Mouse (Mus musculus) gastrocnemius, postnatal 25 days (tissue): ENCODE measurements around the gene Slc39a3. TPM values are rescaled to one million over a fixed set of nuclear protein-coding genes. Genes with fewer than 3 reads are reported as not detected.
"Not testable (repeated sequence)": the region's sequence is repeated elsewhere in the genome, so short reads cannot be mapped to it uniquely, and the experiment has no call there.

Experiments
- DNase-seq: peaks from one replicate; pipeline ENCODE4 v3.0.0; 2022
- total RNA-seq, 2 experiments: library from RNA; stranded (reverse); gene quantifications; 1 replicate in 1 of 2; 2 replicates in 1 of 2; pipeline ENCODE4 v1.2.3; 2021

The Slc39a3 gene
- total RNA-seq, 2 experiments from 2014 or later, result 13.5 to 13.9 TPM

DNA sequence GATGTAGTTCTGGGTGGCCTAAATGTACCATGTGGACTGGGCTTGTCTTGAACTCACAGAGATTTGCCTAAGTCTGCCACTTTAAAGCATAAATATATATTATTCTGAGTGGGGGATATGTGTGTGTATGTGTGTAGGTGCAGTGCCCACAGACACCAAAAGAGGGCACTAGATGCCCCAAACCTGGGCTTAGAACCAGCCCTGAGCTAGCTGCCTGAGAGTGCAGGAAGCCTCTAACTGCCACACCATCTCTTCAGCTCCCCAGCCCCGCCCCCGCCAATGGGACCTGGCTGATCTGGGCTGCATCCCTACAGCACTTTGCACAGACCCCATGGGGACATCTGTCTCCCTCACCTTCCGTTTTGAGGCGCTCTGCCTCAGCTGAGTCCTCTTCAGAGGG lies 13.4 kb upstream of the Slc39a3 start:
- DNase-seq, result no peak

DNA sequence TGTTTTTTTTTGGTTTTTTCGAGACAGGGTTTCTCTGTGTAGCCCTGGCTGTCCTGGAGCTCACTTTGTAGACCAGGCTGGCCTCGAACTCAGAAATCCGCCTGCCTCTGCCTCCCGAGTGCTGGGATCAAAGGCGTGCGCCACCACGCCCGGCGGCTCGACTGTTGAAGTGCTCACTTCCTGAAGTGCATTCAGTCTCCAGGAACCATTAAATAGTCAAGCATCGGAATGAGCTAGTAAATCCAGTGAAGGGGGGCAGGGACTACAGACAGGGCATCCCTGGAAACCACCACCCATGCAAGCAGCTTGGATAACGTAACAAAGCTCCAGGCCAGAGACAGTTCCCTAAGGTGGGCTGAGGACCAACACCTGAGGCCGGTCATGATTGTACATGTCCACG lies 8.0 kb upstream of the Slc39a3 start:
- not testable (repeated sequence) for DNase-seq

DNA sequence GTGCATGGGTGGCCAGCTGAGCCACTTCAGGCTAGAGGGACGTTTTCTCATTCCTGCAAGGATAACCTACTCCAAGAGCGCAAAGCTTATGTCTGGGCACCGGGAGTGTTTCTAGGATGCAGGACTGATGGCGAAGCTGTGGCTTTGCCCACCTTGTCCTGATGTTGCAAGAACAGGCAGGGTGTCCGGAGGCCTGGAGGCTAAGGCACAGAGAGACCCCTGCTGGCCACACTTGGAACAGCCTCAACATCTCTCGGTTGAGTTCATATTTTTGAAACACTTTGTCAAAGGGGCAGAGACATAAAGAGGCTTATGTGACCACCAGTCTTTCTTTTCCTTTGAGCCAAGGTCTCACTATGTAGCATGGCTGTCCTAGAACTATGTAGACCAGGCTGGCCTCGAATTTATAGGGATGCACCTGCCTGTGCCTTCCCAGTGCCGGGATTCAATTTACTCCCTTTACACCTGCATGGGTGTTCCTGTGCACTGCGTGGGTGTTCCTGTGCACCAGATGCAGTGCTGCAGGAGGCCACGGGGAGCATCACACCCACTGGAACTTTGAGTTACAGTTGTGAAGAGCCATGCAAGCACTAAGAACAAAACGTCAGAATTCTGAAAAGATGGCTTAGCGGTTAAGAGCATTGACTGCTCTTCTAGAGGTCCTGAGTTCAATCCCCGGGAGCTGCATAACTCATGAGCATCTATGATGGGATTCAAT lies 4.4 kb upstream of the Slc39a3 start:
- no peak for DNase-seq

DNA sequence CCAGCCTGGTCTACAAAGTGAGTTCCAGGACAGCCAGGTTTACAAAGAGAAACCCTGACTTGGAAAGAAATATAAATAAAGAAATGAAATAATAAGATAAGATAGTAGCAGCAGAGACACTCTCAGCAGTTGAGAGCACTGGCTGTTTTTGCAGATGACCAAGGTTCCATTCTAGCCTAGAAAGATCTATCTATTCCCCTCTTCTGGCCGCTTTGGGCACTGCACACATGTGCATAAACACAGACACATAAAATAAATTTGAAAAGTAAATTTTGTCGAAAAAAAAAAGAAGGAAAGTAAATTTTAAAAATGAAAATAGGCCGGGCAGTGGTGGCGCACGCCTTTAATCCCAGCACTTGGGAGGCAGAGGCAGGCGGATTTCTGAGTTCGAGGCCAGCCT lies 975 bp downstream of the Slc39a3 start:
- DNase-seq, result no peak

DNA sequence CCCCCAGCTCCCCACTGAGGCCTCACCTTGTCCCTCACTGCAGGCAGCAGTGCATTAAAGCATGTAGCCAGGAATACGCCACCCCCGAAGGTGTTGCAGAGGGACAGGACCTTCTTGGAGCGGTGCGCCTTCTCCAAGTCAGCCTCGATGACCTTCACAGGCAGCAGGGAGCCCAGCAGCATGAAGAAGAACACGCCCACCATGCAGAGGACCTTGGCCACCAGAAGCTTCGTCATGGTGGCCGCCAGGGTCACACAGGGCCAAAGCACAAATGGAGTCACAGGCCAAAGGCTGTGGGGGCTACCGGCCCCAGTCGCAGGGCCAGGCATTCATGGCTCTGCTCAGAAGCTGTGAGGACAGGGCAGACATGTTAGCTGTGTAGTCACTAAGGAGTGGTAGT lies 3.6 kb downstream of the Slc39a3 start:
- no peak for DNase-seq

DNA sequence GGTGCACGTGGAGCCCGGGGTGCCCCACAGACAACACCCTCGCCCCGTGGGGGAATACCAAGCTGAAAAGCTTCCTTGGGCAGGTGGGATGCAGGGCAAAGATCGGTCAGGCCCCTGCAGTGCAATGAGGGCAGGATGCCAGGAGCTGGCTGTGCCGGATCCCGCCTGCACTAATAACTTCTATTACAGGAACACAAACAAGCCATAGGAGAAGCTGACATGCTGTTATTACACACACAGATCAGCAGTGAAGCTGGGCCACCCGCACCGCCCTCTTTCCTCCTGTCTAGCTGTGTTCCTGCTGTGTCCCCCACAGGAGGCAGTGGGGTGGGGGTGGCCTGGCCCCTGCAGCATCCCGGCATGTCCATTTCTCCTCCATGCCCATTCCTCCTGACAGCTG lies 8.2 kb downstream of the Slc39a3 start:
- no peak for DNase-seq

DNA sequence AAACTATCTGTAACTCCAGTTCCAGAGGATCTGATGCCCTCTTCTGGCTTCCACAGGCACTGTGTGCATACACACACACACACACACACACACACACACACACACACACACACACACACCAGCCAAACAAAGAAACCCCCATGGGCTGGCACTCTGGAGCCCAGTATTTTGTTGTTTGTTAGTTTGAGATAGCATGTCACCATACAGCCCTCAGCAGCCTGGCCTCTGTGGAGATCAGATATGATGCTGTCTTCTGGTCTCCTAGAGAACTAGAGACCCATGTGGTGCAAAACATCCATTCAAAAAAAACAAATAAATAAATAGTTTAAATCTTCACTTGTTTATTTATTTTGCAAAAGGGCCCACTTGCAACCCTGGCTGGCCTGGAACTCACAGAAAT lies 9.0 kb downstream of the Slc39a3 start:
- DNase-seq, result no peak

DNA sequence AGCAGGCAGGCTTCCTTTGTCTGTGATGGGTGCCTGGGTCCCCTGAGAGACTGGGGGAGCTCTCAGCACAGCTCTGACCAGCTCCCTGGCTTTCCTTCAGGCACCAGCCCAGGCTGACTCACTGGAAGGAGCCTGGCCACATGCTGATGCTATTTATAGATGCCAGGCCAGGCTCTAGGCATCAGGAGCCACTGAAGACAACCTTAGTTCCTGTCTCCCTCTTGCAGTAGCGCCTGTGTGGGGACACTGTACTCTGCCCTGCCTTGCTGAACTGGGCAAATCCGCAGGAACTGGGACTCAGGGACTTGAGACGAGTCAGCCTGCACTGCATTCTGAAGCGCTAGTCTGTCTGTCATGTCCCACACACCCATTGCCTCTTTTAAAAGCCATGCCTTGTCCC lies 9.9 kb downstream of the Slc39a3 start:
- peak; percentile 58 for DNase-seq

DNA sequence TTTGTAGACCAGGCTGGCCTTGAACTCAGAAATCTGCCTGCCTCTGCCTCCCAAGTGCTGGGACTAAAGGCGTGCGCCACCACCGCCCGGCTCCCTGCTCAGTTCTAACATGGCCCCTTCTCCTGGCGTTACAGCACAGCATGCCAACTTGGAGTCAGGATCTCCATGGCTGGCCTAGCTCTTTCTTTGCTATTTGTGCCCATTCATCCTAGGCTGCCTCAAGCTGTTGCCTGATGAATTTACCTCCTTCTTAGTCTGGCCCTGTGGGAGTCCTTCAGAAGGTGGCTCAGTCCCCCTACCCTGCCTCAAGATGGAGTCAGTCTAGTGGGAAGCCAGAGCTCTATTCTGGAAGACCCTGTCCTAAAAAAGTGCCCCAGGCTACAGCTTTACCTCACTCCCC lies 10.4 kb downstream of the Slc39a3 start:
- DNase-seq, result no peak

DNA sequence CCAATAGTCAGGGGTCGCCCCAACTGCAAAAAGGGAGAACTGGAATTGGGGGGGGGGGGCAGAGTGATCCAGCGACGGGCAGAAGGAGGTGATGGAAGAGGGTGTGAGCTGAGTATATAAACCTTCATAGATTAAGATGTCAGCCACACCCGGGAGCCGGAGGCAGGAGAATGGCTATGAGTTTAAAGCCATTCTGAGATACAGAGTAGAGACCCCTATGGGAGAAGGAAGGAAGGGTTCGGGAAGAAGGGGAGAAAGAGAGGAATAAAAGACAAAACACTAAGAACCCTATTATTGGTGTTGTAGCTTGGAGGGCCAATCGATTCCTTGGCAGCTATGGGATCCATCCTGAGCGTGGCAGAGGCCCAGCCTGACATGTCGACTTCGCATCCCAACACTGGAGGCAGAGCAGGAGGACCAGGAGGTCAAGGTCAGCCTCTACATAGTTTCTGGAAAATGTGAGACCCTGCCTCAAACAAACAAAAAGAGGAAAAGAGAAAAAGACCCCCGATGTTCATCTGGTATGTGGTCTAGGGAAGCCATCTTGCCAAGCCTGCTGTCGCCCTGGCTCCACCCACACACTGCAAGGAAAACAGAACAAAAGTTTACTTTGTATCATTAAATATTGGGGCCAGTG lies 11.5 kb downstream of the Slc39a3 start, which contains the start of gene Diras1:
TSS of gene Diras1 (minus strand) at position 24 of the 637 bp plus-strand sequence.
- no peak for DNase-seq

DNA sequence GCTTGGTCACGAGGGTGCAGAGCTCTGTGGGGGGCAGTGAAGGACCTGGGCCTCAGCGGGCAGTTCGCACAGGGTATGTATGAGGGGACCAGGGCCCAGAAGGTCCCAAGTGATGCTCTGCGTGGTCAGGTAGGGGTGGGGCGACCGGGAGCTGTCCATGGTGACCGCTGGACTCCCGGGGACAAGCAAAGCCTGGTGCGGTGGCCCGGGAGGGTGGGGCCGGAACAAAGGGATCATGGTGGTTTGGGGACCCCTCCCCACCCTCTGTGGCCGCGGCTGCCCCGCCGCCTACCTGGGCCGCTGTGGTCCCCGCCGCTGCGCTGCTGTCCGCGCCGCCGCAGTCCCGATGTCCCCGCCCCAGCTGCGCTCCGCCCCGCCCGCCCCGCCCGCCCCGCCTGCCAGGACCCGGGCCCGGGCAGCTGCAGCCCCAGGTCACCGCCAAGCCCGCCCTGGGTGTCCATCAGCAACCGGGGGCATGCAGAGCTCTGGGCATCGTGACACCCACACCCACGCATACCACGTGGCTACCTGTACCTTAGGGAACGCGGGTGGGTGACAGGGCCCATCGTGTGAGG lies 12.1 kb downstream of the Slc39a3 start:
- no peak for DNase-seq

DNA sequence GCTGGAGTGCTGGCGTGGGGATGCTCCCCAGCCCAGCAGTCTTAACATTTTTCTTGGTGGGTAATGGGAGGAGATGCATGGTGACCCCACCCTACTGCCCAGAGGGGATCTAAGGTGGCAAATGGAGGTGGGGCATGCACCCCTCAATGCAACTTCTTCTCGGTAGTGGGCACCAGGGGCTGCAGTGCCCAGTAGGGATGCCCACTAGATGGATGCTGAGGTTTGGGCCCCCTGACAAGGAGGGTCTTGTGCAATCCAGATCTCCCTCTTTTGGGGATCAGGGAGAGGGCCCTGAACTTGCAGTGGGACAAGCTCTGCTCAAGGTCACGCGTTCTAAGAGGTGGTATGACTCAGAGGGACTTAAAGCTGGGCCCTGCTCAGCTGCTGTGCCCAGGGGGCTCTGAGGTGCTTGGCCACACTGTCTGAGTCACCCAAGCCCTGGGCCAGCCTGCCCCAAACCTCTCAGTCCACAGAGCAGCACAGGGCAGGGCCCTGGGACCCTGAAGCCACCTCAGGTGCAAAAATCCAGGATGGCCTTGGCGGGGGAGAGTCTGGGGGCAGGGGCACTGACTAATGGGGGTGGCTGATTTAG lies 12.8 kb downstream of the Slc39a3 start:
- DNase-seq, result no peak

DNA sequence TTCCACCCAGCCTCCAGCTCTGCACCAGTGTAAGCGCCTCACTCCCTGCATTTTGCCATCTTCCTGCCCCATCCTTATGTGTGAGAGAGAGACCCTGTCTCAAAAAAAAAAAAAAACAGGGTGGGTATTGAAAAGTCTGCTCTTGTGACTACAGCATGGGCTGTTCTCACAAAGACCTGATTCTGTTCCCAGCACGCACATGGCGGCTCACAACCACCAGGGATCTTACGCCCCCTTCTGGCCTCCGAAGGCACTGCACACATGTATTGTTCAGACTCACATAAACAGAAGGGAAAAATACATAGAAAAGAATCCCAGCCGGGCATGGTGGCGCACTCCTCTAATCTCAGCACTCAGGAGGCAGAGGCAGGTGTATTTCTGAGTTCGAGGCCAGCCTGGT lies 14.5 kb downstream of the Slc39a3 start:
- DNase-seq, result no peak

DNA sequence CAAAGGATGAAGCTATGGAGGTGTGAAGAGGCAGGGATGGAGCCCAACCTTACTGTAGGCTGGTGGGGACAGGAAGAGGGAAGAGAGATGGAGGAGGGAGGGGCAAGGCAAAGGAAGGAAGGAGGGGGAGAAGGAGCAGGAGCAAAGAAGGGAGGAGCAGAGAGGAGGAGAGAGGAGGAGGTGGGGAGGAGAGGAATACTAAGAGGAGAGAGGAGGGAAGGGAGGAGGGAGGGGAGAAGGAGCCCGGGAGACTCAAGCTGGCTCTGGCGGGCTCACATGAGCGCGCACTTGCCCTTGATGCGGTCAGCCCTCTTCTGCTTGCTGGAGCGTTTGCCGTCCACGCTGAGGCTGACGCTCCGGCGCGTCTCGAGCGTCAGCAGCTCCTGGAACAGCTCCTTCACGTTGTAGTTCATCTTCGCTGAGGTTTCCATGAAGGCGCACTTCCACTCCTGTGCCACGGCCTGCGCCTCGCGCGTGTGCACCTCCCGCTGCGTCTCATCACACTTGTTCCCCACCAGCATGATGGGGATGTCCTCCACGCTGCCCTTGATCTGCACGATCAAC lies 15.6 kb downstream of the Slc39a3 start:
- no peak for DNase-seq

DNA sequence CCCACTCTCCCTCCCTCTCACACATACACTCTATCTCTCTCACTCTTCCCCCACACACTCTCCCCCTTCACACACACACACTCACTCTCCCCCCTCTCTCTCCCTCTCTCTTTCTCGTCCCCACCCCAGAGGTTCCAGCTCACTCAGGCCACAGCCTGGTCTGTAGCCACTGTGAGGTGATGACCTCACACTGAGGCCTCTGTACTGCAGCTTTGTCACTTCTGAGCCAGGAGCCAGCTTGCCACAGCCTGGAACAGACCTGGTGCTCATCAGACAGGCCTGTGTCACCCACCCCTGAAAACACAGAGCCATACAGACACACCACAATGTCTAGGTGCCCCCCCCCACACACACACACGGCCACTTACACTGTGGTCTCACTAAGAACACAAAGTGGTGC lies 17.0 kb downstream of the Slc39a3 start:
- DNase-seq, result no peak

DNA sequence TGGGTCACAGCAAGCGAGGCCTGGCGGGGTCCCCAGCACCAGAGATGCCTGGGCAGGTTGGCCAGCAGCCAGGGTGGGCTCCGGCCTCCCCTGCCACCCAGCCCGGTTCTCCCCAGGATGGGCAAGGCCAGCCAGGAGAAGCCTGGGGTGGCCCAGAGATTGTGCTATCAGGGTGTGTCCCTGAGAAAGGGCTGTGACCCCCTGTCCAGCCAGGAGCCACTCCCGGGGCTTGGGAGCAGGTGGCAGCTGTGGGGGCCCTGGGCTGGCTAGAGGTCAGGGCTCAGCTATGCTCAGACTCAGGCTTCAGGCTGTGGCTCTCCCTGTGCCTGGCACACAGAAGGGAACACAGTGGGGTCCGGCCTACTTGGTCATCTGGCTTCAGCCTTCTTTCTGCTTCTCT lies 17.5 kb downstream of the Slc39a3 start:
- no peak for DNase-seq

DNA sequence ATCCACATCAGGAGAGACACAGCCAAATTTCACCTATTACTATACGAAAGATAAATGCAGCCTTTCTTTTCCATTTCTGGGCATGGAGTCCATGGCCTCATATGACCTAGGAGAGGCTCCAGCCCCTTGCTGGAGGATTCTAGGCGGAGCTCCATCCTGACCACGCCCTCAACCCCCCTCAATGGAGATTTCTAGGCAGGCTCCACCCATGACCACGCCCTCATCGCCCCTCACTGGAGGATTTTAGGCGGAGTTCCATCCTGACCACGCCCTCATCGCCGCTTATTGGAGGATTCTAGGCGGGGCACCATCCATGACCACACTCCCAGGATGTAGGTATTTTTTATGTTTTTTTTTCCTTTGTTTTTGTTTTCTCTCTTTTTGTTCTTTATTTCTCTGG lies 18.9 kb downstream of the Slc39a3 start:
- DNase-seq, result no peak

DNA sequence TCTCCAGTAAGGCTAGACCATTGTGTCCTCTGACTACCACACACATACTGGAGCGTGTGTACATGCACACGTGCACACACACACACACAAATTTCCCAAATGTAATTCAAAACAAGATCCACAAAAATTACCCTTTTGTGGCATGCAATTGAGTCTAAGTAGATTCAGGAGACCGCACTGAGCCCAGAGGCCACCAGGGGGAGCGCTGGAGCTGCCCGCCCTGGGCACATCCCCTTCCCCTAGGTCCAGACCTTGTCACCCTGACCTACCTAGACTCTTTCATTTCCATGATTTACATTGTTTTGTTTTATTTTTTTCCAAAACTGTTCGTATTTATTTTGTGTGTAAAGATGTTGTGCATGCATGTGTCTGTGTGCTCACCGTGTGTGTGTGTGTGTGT lies 20.6 kb downstream of the Slc39a3 start:
- no peak for DNase-seq

DNA sequence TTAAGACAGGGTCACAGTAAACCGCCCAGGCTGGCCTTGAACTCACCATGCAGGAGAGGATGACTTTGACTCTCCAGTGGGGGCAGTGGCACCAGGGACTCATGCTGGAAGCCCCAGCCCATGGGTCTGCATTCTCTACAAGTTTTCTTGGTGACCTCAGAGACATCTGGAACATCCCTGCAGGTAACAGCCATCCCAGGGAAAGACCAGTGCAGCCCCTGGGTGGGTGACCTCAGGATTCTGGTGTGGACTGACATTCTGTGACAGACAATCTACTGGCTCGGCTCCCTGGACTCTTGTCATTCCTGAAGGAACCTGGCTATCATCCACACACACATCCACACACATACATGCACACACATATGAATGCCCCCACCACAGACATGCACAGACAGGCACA lies 21.6 kb downstream of the Slc39a3 start:
- DNase-seq, result no peak

DNA sequence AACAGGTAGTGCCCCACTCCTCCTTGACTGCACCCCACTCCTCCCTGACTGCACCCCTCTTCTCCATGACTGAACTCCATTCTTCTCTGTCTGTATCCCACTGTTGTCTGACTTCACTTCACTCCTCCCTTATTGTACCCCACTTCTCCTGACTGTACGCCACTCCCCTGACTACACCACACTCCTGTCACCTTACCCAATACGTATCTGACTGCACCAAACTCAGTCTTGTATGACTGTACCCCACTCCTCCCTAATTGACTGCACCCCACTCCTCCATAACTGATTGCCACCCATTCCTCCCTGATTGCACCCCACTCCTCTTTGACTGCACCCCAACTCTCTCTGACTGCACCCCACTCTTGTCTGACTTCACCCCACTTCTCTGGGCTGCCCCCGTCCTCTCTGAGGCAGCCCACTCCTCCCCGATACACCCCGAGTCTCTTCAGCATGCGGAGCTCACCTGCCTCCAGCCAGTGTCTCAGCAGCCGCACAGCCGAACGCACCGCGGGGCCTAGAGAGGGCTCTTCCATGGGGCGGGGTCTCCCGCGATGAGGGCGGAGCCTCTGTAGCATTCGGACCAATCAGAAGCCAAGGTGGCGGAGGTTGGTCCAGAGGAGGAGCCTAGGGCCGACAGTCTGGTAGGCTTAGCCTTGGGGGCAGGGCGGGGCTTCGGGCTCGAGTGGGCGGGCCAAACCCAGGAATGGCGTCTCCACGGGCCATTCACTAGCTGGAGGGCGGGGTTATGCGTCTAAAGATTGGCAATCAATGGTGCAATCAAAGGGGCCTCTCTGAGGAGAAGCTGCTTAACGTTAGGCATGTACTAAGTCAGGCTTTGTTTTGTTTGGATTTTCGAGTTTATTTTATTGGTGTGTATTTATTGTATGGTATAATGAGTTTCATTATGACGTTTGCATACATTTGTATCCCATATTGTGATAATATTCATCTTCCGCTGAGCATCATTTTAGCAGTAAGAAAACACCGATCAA lies 22.5 kb downstream of the Slc39a3 start, which contains the start of gene Gng7:
TSS of gene Gng7 (minus strand) at position 553 of the 992 bp plus-strand sequence.
- peak; percentile 94 for DNase-seq

DNA sequence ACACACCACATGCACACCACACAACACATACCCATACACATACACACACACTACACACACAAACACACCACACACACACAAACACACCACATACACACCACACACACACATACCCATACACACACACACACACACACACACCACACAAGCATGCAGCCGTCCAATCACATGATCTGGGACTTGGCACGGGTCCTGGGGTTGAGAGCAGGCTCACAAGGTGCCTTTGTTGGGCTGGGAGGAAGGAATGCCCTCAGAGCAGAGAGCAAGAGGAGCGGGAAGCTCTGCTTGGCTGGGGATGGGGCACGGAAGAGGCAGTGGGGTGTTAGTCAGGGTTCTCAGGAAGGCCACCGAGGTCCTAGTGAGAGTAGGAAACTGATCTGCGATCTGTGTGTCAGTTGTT lies 26.4 kb downstream of the Slc39a3 start:
- DNase-seq, result no peak

DNA sequence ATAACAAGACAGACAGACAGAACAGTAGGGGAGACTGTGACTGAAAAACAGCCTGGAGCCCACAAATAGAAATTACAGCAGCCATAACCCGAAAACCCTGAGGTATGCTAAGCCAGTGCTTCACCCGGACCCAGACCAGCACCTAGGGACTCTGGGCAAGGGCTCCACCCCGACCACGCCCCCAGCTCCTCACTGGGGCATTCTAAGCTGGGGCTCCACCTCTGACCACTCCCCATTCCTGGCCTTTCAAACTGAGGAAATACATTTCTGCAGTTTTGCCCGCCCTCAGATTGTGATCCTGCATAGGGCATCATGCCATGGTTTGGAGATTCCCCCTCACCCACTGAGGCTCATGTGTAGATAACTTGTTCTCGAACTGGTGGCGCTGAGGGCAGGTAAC lies 30.0 kb downstream of the Slc39a3 start:
- DNase-seq, result no peak
